Mouse (Mus musculus): ENCODE data around the gene Slc1a1. TPM values are rescaled to one million over a fixed set of nuclear protein-coding genes. Genes with fewer than 3 reads are reported as not detected.

The Slc1a1 gene
- polyA plus RNA-seq, 1 experiment from 2014 or later, result 0.44 TPM

DNA sequence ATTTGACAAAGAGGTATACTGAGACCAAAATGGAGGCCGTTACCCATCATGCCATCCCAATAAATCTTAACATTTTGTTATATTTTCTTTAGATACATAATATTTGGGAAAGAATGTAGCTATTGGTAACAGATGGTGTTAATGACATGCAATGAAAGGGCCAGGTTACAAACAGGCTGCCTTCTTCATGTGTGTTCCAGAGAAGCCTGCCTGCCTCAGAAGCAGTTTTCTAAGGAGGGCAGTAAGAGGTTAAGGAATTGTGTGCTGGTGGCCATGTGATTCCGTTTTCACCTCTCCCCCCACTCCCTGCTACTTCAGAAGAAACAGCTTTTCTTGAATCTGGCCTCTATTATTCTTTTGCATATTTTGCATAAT, 27.4 kb upstream of the Slc1a1 start:
- no peak overlapping the region for H3K4me3 ChIP-seq (ENCODE audit: low read depth, low read length)
- no peaks in the 10 kb centered on the region for H3K9me3 ChIP-seq (ENCODE audit: control insufficient read depth, low read length)
- H3K27ac ChIP-seq (ENCODE audit: low read depth, low read length), result no peak overlapping the region
- no peak overlapping the region for H3K9ac ChIP-seq (ENCODE audit: low read length)
- ATAC-seq (ENCODE audit: low FRiP score) (no peak), DNase-seq (ENCODE audit: low spot score, missing footprints) (no peak)
- WGBS, result 66% methylated on average over 2 of the region's 2 CpGs
- H3K4me1 ChIP-seq (ENCODE audit: control insufficient read depth, insufficient read depth, low read length), result no peaks in the 10 kb centered on the region
- H3K36me3 ChIP-seq (ENCODE audit: control insufficient read depth, insufficient read depth, low read length), result no peaks in the 10 kb centered on the region
- no peak overlapping the region for H3K4me2 ChIP-seq
- H3K27me3 ChIP-seq (ENCODE audit: control insufficient read depth, insufficient read depth, low read length), result no peaks in the 10 kb centered on the region

DNA sequence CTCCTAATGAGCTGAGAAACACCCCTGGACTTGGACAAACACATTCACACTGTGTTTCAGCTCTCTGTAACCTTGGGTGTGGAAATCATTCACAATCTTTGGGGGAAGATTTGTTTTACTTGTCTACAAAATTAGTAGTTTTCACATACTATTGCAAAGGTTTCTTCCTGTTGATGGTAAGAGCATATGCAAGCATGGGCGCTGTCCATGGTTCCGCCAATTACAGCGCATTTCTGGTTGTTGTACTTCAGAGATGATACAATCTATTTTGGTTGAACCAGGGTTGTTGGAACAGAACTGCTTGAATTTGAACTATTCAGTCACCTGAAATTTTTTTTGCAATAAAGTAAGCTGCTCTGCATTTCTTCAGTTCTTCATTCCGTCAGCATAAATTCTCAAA, 16.6 kb upstream of the Slc1a1 start:
- no peak overlapping the region for H3K27ac ChIP-seq (ENCODE audit: low read depth, low read length)
- H3K4me1 ChIP-seq (ENCODE audit: control insufficient read depth, insufficient read depth, low read length), result no peaks in the 10 kb centered on the region
- ATAC-seq (ENCODE audit: low FRiP score) (no peak), DNase-seq (ENCODE audit: low spot score, missing footprints) (no peak)
- no peaks in the 10 kb centered on the region for H3K9me3 ChIP-seq (ENCODE audit: control insufficient read depth, low read length)
- no peaks in the 10 kb centered on the region for H3K36me3 ChIP-seq (ENCODE audit: control insufficient read depth, insufficient read depth, low read length)
- H3K9ac ChIP-seq (ENCODE audit: low read length), result no peak overlapping the region
- H3K4me3 ChIP-seq (ENCODE audit: low read depth, low read length), result no peak overlapping the region
- H3K4me2 ChIP-seq, result no peak overlapping the region
- no peaks in the 10 kb centered on the region for H3K27me3 ChIP-seq (ENCODE audit: control insufficient read depth, insufficient read depth, low read length)
- 82% methylated on average over 4 of the region's 4 CpGs for WGBS

DNA sequence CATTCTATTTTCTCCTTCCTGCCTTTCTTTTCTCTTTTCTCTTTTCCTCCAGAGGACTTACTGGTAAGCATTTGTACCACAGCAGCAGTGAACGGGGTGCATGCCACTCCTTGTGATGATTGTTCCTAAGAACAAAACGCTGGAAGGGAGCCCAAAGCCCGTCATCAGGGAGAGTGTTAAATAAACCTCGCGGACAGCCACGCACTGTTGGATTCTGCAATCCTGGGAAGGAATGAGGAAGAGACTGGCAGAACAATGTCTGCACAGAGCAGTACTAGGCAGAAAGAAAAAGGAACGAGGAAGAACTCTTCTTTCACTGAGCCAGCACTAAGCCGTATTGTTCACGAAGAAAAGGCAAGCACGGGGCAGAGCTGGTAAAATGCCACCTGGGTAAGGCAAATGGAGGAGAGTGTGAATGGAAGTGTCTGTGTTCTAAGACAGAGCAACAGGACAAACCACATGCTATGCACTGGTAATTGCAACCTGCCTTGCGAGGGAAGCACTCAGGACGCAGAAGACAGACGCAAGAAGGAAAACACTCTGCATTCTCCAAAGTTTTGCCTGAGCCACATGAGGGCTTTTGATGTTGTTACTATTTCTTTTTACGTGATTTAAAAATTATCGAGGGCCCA, 7.0 kb upstream of the Slc1a1 start:
- WGBS, result 29% methylated on average over 15 of the region's 15 CpGs
- Histone ChIP-seq H3K4me1 (ENCODE audit: control insufficient read depth, insufficient read depth, low read length) (no peaks in the 10 kb centered on the region), H3K9ac (ENCODE audit: low read length) (peak overlapping the region; percentile 36), H3K36me3 (ENCODE audit: control insufficient read depth, insufficient read depth, low read length) (no peaks in the 10 kb centered on the region), H3K9me3 (ENCODE audit: control insufficient read depth, low read length) (no peaks in the 10 kb centered on the region), H3K27me3 (ENCODE audit: control insufficient read depth, insufficient read depth, low read length) (no peaks in the 10 kb centered on the region), H3K27ac (ENCODE audit: low read depth, low read length) (no peak overlapping the region), H3K4me2 (peak overlapping the region; percentile 25; the same call in 1 of the 2 replicates), H3K4me3 (ENCODE audit: low read depth, low read length) (no peak overlapping the region)
- peak; percentile 24; the same call in 1 of the 2 replicates for ATAC-seq (ENCODE audit: low FRiP score)
- no peak for DNase-seq (ENCODE audit: low spot score, missing footprints)

DNA sequence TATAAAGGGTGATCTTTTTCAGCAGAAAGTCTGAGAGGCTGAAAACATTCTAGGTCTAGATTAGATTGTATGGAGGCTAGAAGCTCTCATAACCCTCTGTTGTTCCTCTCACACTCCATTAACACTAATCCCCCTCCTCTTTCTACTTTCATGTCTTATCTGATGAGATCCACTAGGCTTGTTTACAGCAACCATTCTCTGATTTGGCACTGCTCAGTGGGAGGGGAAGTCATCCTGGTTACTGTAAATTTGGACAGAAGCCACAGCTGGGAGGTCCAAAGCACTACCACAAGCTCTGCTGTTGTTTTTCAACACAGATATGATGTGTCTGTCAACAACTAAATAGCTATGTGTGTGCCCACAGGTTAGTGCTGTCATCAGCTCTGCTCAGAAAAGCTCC, 3.5 kb upstream of the Slc1a1 start:
- Histone ChIP-seq H3K4me3 (ENCODE audit: low read depth, low read length) (no peak overlapping the region), H3K36me3 (ENCODE audit: control insufficient read depth, insufficient read depth, low read length) (no peaks in the 10 kb centered on the region), H3K27ac (ENCODE audit: low read depth, low read length) (no peak overlapping the region), H3K9ac (ENCODE audit: low read length) (no peak overlapping the region), H3K4me2 (no peak overlapping the region), H3K4me1 (ENCODE audit: control insufficient read depth, insufficient read depth, low read length) (no peaks in the 10 kb centered on the region), H3K27me3 (ENCODE audit: control insufficient read depth, insufficient read depth, low read length) (peaks cover 10% of the 10 kb centered on the region), H3K9me3 (ENCODE audit: control insufficient read depth, low read length) (no peaks in the 10 kb centered on the region)
- DNase-seq (ENCODE audit: low spot score, missing footprints), result no peak
- no peak for ATAC-seq (ENCODE audit: low FRiP score)

DNA sequence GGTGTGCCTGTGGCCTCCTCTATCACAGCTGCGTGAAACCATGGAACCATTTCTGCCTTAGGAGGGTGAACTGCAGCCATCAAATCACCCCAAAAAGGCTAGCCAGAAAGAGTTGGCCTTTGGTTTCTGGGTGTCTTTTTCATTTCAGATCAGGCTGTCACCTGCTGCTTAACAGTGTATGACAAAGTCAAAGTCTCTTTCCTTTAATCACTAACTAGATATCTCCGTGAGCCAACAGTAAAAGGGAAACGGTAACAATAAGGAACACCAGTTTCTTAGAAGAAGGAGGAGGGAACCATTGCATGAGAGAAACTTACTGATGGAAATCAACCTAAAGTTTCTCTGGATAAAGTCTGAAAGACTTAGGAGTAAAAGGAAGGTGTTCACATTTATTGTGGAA, 2.2 kb upstream of the Slc1a1 start:
- peaks cover 13% of the 10 kb centered on the region for H3K27me3 ChIP-seq (ENCODE audit: control insufficient read depth, insufficient read depth, low read length)
- no peak for ATAC-seq (ENCODE audit: low FRiP score)
- WGBS, result 90% methylated on average over 3 of the region's 3 CpGs

DNA sequence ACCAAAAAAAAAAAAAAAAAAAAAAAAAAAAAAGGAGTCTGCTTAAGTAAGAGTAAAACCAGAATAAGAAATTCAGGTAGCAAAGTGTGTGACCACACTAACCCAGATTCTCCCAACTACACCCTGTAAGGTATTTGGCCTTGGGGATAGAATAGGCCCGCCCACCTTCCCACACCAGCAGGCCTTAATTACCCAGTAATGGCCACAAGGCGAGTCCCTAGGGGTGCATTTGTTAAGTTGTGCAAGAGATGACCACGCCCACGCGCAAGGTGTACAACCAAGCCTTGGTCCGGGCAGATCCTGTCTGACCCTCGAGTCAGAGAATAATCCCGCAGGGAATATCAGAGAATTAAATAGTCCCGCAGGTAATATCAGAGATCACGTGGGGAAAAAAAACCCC, 461 bp upstream of the Slc1a1 start:
- peak overlapping the region; percentile 59; the same call in 1 of the 2 replicates for H3K9ac ChIP-seq (ENCODE audit: low read length)
- WGBS, result 10% methylated on average over 10 of the region's 10 CpGs
- peak overlapping the region; percentile 79 for H3K4me2 ChIP-seq
- no peaks in the 10 kb centered on the region for H3K36me3 ChIP-seq (ENCODE audit: control insufficient read depth, insufficient read depth, low read length)
- H3K27me3 ChIP-seq (ENCODE audit: control insufficient read depth, insufficient read depth, low read length), result peaks cover 13% of the 10 kb centered on the region
- DNase-seq (ENCODE audit: low spot score, missing footprints), result no peak
- H3K4me3 ChIP-seq (ENCODE audit: low read depth, low read length), result peak overlapping the region; percentile 57
- ATAC-seq (ENCODE audit: low FRiP score), result peak; percentile 42; the same call in 1 of the 2 replicates
- no peak overlapping the region for H3K27ac ChIP-seq (ENCODE audit: low read depth, low read length)
- no peaks in the 10 kb centered on the region for H3K4me1 ChIP-seq (ENCODE audit: control insufficient read depth, insufficient read depth, low read length)
- no peaks in the 10 kb centered on the region for H3K9me3 ChIP-seq (ENCODE audit: control insufficient read depth, low read length)

More for the DNA sequence above, 2.2 kb upstream of the Slc1a1 start:
- H3K36me3 ChIP-seq (ENCODE audit: control insufficient read depth, insufficient read depth, low read length), result no peaks in the 10 kb centered on the region
- no peak for DNase-seq (ENCODE audit: low spot score, missing footprints)
- H3K9me3 ChIP-seq (ENCODE audit: control insufficient read depth, low read length), result no peaks in the 10 kb centered on the region
- no peak overlapping the region for H3K27ac ChIP-seq (ENCODE audit: low read depth, low read length)
- H3K4me1 ChIP-seq (ENCODE audit: control insufficient read depth, insufficient read depth, low read length), result no peaks in the 10 kb centered on the region
- H3K4me3 ChIP-seq (ENCODE audit: low read depth, low read length), result no peak overlapping the region
- no peak overlapping the region for H3K4me2 ChIP-seq
- H3K9ac ChIP-seq (ENCODE audit: low read length), result no peak overlapping the region

DNA sequence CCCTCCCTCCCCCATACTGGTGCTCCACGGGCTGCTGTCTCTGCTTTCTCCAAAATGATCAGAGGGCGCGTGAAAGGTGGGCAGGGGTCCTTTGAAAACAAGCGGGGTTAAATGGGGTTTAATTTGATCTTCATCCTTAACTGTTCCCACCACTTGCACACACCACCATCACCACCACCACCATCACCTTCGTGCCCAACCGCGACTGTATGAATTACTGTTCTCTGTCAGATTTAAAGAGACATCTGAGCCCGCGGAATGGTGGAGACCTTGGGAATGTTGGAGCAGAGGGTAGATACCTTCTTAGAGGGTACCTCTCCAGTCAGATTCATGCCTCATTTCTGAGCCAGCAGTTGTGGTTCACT, 633 bp downstream of the Slc1a1 start:
- H3K27me3 ChIP-seq (ENCODE audit: control insufficient read depth, insufficient read depth, low read length), result peaks cover 13% of the 10 kb centered on the region
- H3K9me3 ChIP-seq (ENCODE audit: control insufficient read depth, low read length), result no peaks in the 10 kb centered on the region
- DNase-seq (ENCODE audit: low spot score, missing footprints), result peak; percentile 88
- WGBS, result 12% methylated on average over 9 of the region's 9 CpGs
- H3K27ac ChIP-seq (ENCODE audit: low read depth, low read length), result no peak overlapping the region
- H3K36me3 ChIP-seq (ENCODE audit: control insufficient read depth, insufficient read depth, low read length), result no peaks in the 10 kb centered on the region
- H3K4me1 ChIP-seq (ENCODE audit: control insufficient read depth, insufficient read depth, low read length), result no peaks in the 10 kb centered on the region
- H3K4me2 ChIP-seq, result peak overlapping the region; percentile 79
- H3K9ac ChIP-seq (ENCODE audit: low read length), result peak overlapping the region; percentile 59
- peak overlapping the region; percentile 57 for H3K4me3 ChIP-seq (ENCODE audit: low read depth, low read length)
- peak; percentile 9; the same call in 1 of the 2 replicates for ATAC-seq (ENCODE audit: low FRiP score)

DNA sequence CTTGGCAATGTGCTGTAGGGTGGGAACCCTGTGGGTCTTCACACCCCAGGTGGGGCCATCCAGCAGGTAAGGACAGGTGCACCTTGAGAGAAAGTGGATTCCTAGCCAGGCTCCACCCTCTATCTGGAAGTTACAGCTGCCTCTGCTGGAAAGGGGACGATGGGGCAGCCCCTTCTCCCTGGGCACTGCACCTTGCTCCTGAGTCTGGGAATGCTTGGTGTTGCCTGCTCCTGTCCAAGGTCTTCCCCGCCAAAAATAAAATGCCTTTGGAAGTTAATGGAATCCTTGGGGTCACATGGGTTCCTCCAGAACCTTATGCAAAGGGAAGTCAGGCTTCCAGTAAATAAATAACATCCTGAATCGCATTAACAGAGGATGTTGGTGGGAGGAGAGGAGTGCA, 1.3 kb downstream of the Slc1a1 start:
- no peak overlapping the region for H3K4me2 ChIP-seq
- H3K9ac ChIP-seq (ENCODE audit: low read length), result no peak overlapping the region
- no peak overlapping the region for H3K4me3 ChIP-seq (ENCODE audit: low read depth, low read length)
- no peaks in the 10 kb centered on the region for H3K4me1 ChIP-seq (ENCODE audit: control insufficient read depth, insufficient read depth, low read length)
- H3K9me3 ChIP-seq (ENCODE audit: control insufficient read depth, low read length), result no peaks in the 10 kb centered on the region
- ATAC-seq (ENCODE audit: low FRiP score), result no peak
- DNase-seq (ENCODE audit: low spot score, missing footprints), result no peak
- no peak overlapping the region for H3K27ac ChIP-seq (ENCODE audit: low read depth, low read length)
- H3K27me3 ChIP-seq (ENCODE audit: control insufficient read depth, insufficient read depth, low read length), result peaks cover 13% of the 10 kb centered on the region
- H3K36me3 ChIP-seq (ENCODE audit: control insufficient read depth, insufficient read depth, low read length), result no peaks in the 10 kb centered on the region
- 63% methylated on average over 3 of the region's 3 CpGs for WGBS

DNA sequence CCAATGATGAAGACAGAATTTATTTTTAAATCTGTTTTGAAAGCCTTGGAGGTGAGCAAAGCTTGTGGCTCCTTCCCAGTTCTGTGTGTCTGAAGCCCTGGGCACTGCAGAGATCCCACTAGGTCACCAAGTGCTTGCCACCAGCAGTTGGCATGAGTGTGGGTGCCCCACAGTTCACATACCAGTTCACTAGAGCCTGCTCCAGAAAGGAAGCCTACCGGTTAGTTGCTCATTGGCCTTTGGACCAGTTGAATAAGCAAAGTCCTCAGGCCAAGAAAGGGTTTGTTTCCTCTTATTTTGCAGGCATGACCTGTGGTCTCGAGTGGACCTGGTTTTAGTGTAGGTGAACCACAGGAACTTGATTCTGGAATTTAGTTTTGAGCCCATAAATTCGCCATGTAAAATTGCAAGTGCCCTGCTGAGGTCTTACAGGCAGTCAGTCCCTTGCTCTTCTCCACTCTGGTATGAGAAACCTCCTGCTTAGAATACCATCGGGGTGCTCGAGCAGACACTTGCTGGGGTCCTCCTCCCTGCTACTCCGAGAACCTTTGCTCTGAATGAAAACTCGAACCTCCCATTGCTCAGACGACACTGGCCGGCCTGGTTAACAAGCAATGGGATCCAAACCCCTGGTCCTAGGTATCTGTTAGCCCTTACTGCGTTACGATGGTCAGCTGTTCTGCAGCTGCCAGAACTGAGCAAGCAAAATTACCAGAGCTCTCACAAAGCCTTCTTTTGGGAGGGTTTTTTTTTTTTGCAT, 2.0 kb downstream of the Slc1a1 start:
- H3K4me3 ChIP-seq (ENCODE audit: low read depth, low read length), result no peak overlapping the region
- no peaks in the 10 kb centered on the region for H3K9me3 ChIP-seq (ENCODE audit: control insufficient read depth, low read length)
- H3K9ac ChIP-seq (ENCODE audit: low read length), result no peak overlapping the region
- peaks cover 13% of the 10 kb centered on the region for H3K27me3 ChIP-seq (ENCODE audit: control insufficient read depth, insufficient read depth, low read length)
- no peak overlapping the region for H3K4me2 ChIP-seq
- DNase-seq (ENCODE audit: low spot score, missing footprints), result no peak
- H3K27ac ChIP-seq (ENCODE audit: low read depth, low read length), result no peak overlapping the region
- no peaks in the 10 kb centered on the region for H3K4me1 ChIP-seq (ENCODE audit: control insufficient read depth, insufficient read depth, low read length)
- no peaks in the 10 kb centered on the region for H3K36me3 ChIP-seq (ENCODE audit: control insufficient read depth, insufficient read depth, low read length)
- no peak for ATAC-seq (ENCODE audit: low FRiP score)
- 78% methylated on average over 11 of the region's 11 CpGs for WGBS

Measured in midbrain, embryonic 11.5 days (tissue).